Mouse (Mus musculus) brain, embryonic 14.5 days (tissue): ENCODE results near the gene C2cd2l.

Experiments
- CTCF ChIP-seq: fragments of 200-500 bp; IDR thresholded peaks from 2 replicates; pipeline ENCODE4 v1.5.1; 2012; ENCODE audit warnings: inconsistent platforms, mild to moderate bottlenecking, moderate library complexity, borderline replicate concordance; ENCODE audit not compliant: insufficient read depth, insufficient read length; ENCODE audit errors: extremely low read depth
- POLR2A ChIP-seq: fragments of 200-500 bp; IDR thresholded peaks from 2 replicates; pipeline ENCODE4 v1.6.1; 2012; ENCODE audit warnings: mild to moderate bottlenecking, inconsistent platforms, borderline replicate concordance; ENCODE audit not compliant: poor library complexity, insufficient read depth, insufficient read length, severe bottlenecking; ENCODE audit errors: extremely low read depth

DNA sequence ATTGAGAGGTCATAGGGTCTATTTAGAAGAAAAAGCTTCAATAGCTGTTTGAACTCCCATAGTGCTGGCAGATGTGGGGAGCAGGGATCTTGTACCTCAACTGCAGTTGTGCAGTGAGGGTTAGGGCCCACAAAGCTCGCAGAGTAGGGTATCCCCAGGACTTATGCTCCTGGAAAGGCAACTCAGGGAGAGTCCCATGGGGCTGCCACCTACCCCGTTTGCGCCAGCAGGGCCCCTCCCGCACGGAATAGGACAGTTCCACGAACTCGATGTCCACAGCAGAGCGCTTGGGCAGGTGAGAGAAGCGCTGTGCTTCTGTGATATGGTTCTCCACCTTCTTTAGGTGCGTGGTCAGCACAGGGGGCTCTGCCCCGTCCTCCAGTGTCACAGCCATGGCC is 33.1 kb downstream of the C2cd2l start:
- TF ChIP-seq POLR2A (no peak), CTCF (no peak)
